Mouse (Mus musculus) brain, embryonic 14.5 days (tissue): Measurements from ENCODE around the gene 1600014C23Rik.

Source experiments
- CTCF ChIP-seq: fragments of 200-500 bp; IDR thresholded peaks from 2 replicates; pipeline ENCODE4 v1.5.1; 2012; ENCODE audit warnings: inconsistent platforms, mild to moderate bottlenecking, moderate library complexity, borderline replicate concordance; ENCODE audit not compliant: insufficient read depth, insufficient read length; ENCODE audit errors: extremely low read depth
- POLR2A ChIP-seq: fragments of 200-500 bp; IDR thresholded peaks from 2 replicates; pipeline ENCODE4 v1.6.1; 2012; ENCODE audit warnings: mild to moderate bottlenecking, inconsistent platforms, borderline replicate concordance; ENCODE audit not compliant: poor library complexity, insufficient read depth, insufficient read length, severe bottlenecking; ENCODE audit errors: extremely low read depth

DNA sequence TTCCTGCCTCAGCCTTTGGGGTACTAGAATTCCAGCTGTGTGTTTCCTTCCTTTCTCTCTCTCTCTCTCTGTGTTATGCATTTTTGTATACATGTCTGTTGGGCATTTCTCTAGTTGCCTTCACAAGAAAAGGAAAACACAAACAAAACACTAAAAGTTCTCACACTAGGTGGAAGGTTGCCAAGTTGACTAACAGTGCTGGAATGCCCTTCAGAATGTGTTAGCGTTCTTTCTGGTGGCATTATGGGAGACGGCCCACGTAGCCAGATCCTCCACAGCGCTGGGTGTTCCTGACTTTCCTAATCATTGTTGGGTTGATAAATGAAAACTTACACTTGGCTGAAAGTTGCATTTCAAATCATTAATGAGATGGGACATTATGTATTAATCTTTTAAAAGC lies 44.8 kb upstream of the 1600014C23Rik start:
- TF ChIP-seq CTCF = no peak
- no peak for TF ChIP-seq POLR2A
